Mouse (Mus musculus): ENCODE measurements at regions not wholly inside any gene's neighbourhood (a gene's known extent, or its start where the extent isn't known, plus 50 kb on each side); places are given as distances from the start of the nearest gene placed in this dataset.

- no peak for TF ChIP-seq POLR2A (IDR thresholded peaks at IDR 0.05; ENCODE audit: extremely low read depth, insufficient read depth, low read length)
- no peak for TF ChIP-seq CTCF (IDR thresholded peaks at IDR 0.05; ENCODE audit: low read depth, low read length)
Measured at GRCm38 (mm10) chr8:97447696-97448095, 1559.3 kb upstream of the Got2 start.
